Mouse (Mus musculus) midbrain, embryonic 15.5 days (tissue): ENCODE results near the gene Klhdc1. TPM values are rescaled to one million over a fixed set of nuclear protein-coding genes. Genes with fewer than 3 reads are reported as not detected.

Experiments
- ATAC-seq: fragments of 200-750 bp; cut with Nextera tagmentation; replicated peaks from 2 replicates; pipeline ENCODE4 v1.8.0; 2017; ENCODE audit warnings: moderate TSS enrichment
- H3K27ac ChIP-seq: fragments of 300-500 bp; sonication (generic); 2 replicates; pipeline ENCODE4 v1.5.1; 2015; ENCODE audit warnings: mild to moderate bottlenecking, inconsistent platforms
- H3K27me3 ChIP-seq: fragments of 300-500 bp; sonication (generic); replicated peaks from 2 replicates; pipeline ENCODE4 v1.6.1; 2015; ENCODE audit warnings: inconsistent platforms
- H3K36me3 ChIP-seq: fragments of 300-500 bp; sonication (generic); replicated peaks from 2 replicates; pipeline ENCODE4 v1.6.1; 2015; ENCODE audit warnings: inconsistent platforms
- H3K4me1 ChIP-seq: fragments of 300-500 bp; sonication (generic); 2 replicates; pipeline ENCODE4 v1.6.1; 2015; ENCODE audit warnings: inconsistent platforms
- H3K4me2 ChIP-seq: fragments of 300-500 bp; sonication (generic); 2 replicates; pipeline ENCODE4 v1.6.1; 2015; ENCODE audit warnings: inconsistent platforms, mild to moderate bottlenecking, moderate library complexity
- H3K4me3 ChIP-seq: fragments of 300-500 bp; sonication (generic); 2 replicates; pipeline ENCODE4 v1.5.1; 2015; ENCODE audit warnings: mild to moderate bottlenecking, inconsistent platforms
- H3K9ac ChIP-seq: fragments of 300-500 bp; sonication (generic); 2 replicates; pipeline ENCODE4 v1.6.1; 2015; ENCODE audit warnings: mild to moderate bottlenecking, inconsistent platforms
- H3K9me3 ChIP-seq: fragments of 300-500 bp; sonication (generic); 2 replicates; pipeline ENCODE4 v1.6.1; 2016; ENCODE audit warnings: inconsistent platforms
- WGBS: fragments of 180-500 bp; shearing (Covaris S2); methylation state at CpG from one replicate; pipeline ENCODE4 v1.1.7; 2015; ENCODE audit warnings: mixed read lengths; 5-methylcytosine and 5-hydroxymethylcytosine counted together
- polyA plus RNA-seq: library from polyadenylated mRNA; unstranded; fragments of >200 nt; fragmentation: Nextera tagmentation; extraction: Ambion mirVana; gene quantifications from 2 replicates; pipeline ENCODE4 v1.2.1, GENCODE M21; 2015

Gene Klhdc1
- polyA plus RNA-seq, 1 experiment from 2014 or later, result 14.6 TPM

- ATAC-seq, result no peak
- H3K4me3 ChIP-seq, result no peak overlapping the region
- H3K4me2 ChIP-seq, result no peak overlapping the region
- 92% methylated on average over 12 of the region's 12 CpGs for WGBS
- peaks cover 66% of the 10 kb centered on the region for H3K36me3 ChIP-seq
- no peaks in the 10 kb centered on the region for H3K27me3 ChIP-seq
- H3K9ac ChIP-seq, result no peak overlapping the region
- peaks cover 20% of the 10 kb centered on the region for H3K4me1 ChIP-seq
- no peaks in the 10 kb centered on the region for H3K9me3 ChIP-seq
- no peak overlapping the region for H3K27ac ChIP-seq
Measured at GRCm38 (mm10) chr12:69302171-69302570, 61.2 kb downstream of the Klhdc1 start.

- Histone ChIP-seq H3K4me2 (no peak overlapping the region), H3K4me3 (no peak overlapping the region), H3K27me3 (no peaks in the 10 kb centered on the region), H3K27ac (no peak overlapping the region), H3K9ac (no peak overlapping the region), H3K4me1 (peaks cover 7% of the 10 kb centered on the region), H3K36me3 (peaks cover 84% of the 10 kb centered on the region), H3K9me3 (no peaks in the 10 kb centered on the region)
- no peak for ATAC-seq
- WGBS, result 93% methylated on average over 2 of the region's 2 CpGs
Measured at GRCm38 (mm10) chr12:69304051-69304450, 63.1 kb downstream of the Klhdc1 start.

- no peak for ATAC-seq
- no peak overlapping the region for H3K4me3 ChIP-seq
- no peaks in the 10 kb centered on the region for H3K4me1 ChIP-seq
- H3K9me3 ChIP-seq, result no peaks in the 10 kb centered on the region
- H3K27ac ChIP-seq, result no peak overlapping the region
- no peak overlapping the region for H3K4me2 ChIP-seq
- H3K27me3 ChIP-seq, result no peaks in the 10 kb centered on the region
- no peak overlapping the region for H3K9ac ChIP-seq
- peaks cover 89% of the 10 kb centered on the region for H3K36me3 ChIP-seq
- 91% methylated on average over 7 of the region's 7 CpGs for WGBS
Measured at GRCm38 (mm10) chr12:69306333-69306732, 65.4 kb downstream of the Klhdc1 start.

DNA sequence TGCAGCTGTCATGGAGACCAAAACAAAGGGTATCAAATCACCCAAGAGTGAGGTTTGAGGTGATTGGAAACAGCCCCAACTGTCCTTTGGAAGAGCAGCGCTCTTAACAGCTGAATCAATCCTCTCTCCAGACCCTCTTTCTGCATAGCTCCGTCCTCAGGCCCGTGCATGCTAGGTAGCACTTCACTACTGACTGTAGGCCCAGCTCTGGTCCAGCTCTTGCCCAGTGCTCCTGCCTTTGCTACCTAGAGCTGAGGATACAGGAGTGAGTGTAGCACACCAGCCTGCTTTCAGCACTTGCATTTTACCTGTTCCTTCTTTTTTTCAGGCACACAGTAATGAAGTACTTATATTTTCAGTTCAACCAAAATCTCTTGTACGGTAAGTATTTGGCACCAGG, 68.7 kb downstream of the Klhdc1 start:
- Histone ChIP-seq H3K27me3 (no peaks in the 10 kb centered on the region), H3K4me2 (no peak overlapping the region), H3K9ac (no peak overlapping the region), H3K4me3 (no peak overlapping the region), H3K27ac (no peak overlapping the region), H3K4me1 (no peaks in the 10 kb centered on the region), H3K9me3 (no peaks in the 10 kb centered on the region), H3K36me3 (peaks cover 83% of the 10 kb centered on the region)
- 96% methylated on average over 4 of the region's 4 CpGs for WGBS
- ATAC-seq, result no peak

GRCm38 (mm10) chr12:69318431-69318830, 77.5 kb downstream of the Klhdc1 start:
- ATAC-seq, result no peak
- H3K4me3 ChIP-seq, result no peak overlapping the region
- H3K27ac ChIP-seq, result no peak overlapping the region
- H3K36me3 ChIP-seq, result peaks cover 50% of the 10 kb centered on the region
- no peaks in the 10 kb centered on the region for H3K4me1 ChIP-seq
- no peaks in the 10 kb centered on the region for H3K27me3 ChIP-seq
- H3K9me3 ChIP-seq, result no peaks in the 10 kb centered on the region
- H3K4me2 ChIP-seq, result no peak overlapping the region
- H3K9ac ChIP-seq, result no peak overlapping the region

DNA sequence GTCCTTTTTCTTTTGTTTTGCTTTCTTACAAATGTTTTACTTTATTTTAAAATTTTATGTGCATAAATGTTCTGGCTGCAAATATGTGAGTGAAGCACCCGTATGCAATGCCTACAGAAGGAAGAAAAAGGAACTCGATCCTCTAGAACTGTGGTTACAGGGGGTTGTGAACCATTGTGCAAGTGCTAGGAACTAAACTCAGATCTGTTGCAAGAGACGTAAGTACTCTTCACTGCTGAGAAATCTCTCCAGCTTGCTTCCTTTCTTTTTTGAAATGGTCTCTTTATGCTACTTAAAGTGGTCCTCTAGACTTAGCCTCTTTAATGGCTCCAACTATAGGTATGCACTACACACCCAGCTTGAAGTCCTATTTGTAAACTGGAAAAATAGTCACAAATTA, 90.2 kb downstream of the Klhdc1 start:
- ATAC-seq, result no peak
- H3K4me2 ChIP-seq, result no peak overlapping the region
- H3K27me3 ChIP-seq, result no peaks in the 10 kb centered on the region
- 89% methylated on average over 3 of the region's 3 CpGs for WGBS
- no peak overlapping the region for H3K4me3 ChIP-seq
- H3K9me3 ChIP-seq, result no peaks in the 10 kb centered on the region
- H3K9ac ChIP-seq, result no peak overlapping the region
- peaks cover 17% of the 10 kb centered on the region for H3K36me3 ChIP-seq
- no peak overlapping the region for H3K27ac ChIP-seq
- H3K4me1 ChIP-seq, result no peaks in the 10 kb centered on the region

DNA sequence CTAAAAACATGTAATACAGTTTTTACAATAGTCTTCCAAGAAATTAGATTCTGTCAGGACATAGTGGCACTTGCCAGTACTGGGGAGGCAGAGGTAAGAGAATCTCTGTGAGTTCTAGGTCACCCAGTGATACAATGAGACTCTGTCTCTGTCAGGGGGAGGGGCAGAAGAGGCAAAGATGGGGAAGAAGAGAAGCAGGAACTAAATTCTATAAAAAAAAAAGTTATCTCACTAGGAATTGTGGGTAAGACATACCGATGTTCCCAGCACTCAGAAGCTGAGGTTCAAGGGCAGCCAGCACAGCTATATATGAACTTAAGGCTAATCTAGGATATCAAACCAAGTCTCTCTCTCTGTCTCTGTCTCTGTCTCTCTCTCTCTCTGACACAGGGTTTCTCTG, 91.2 kb downstream of the Klhdc1 start:
- ATAC-seq, result no peak
- no peak overlapping the region for H3K4me2 ChIP-seq
- no peaks in the 10 kb centered on the region for H3K9me3 ChIP-seq
- H3K9ac ChIP-seq, result no peak overlapping the region
- WGBS, result 96% methylated on average over 1 of the region's 1 CpGs
- H3K4me3 ChIP-seq, result no peak overlapping the region
- H3K36me3 ChIP-seq, result peaks cover 23% of the 10 kb centered on the region
- H3K27me3 ChIP-seq, result no peaks in the 10 kb centered on the region
- H3K27ac ChIP-seq, result no peak overlapping the region
- H3K4me1 ChIP-seq, result no peaks in the 10 kb centered on the region

GRCm38 (mm10) chr12:69333547-69333946, 92.6 kb downstream of the Klhdc1 start:
- ATAC-seq, result no peak
- Histone ChIP-seq H3K9me3 (no peaks in the 10 kb centered on the region), H3K4me2 (no peak overlapping the region), H3K4me1 (no peaks in the 10 kb centered on the region), H3K36me3 (peaks cover 27% of the 10 kb centered on the region), H3K27ac (no peak overlapping the region), H3K9ac (no peak overlapping the region), H3K4me3 (no peak overlapping the region), H3K27me3 (no peaks in the 10 kb centered on the region)
- WGBS, result 92% methylated on average over 2 of the region's 2 CpGs

Other genes starting within 250 kb of the Klhdc1 start
- 1,021 and 1,031 TPM in 2 replicates for gene Rps29, start 82.0 kb upstream of the Klhdc1 start, polyA plus RNA-seq
- gene Lrr1, start 72.4 kb upstream of the Klhdc1 start, polyA plus RNA-seq, result 2.7 and 3.3 TPM in 2 replicates
- gene Rpl36al, start 57.1 kb upstream of the Klhdc1 start, polyA plus RNA-seq, result 274 and 297 TPM in 2 replicates
- gene Mgat2, start 57.0 kb upstream of the Klhdc1 start, polyA plus RNA-seq, result 38.5 and 39.4 TPM in 2 replicates
- gene Gm49383, start 44.1 kb upstream of the Klhdc1 start, polyA plus RNA-seq, result 12.7 and 14.6 TPM in 2 replicates
- 8.2 and 8.5 TPM in 2 replicates for gene Dnaaf2, start 42.7 kb upstream of the Klhdc1 start, polyA plus RNA-seq
- 9.0 and 12.4 TPM in 2 replicates for gene Gm49384, start 36.9 kb upstream of the Klhdc1 start, polyA plus RNA-seq
- 3.4 and 4.5 TPM in 2 replicates for gene Pole2, start 13.0 kb upstream of the Klhdc1 start, polyA plus RNA-seq
- gene Klhdc2, start 55.5 kb downstream of the Klhdc1 start, polyA plus RNA-seq, result 302 and 305 TPM in 2 replicates
- gene Nemf, start 116.0 kb downstream of the Klhdc1 start, polyA plus RNA-seq, result 87.0 and 93.6 TPM in 2 replicates
- gene Arf6, start 131.0 kb downstream of the Klhdc1 start, polyA plus RNA-seq, result 25.9 and 27.3 TPM in 2 replicates
- gene Gm9887, start 131.3 kb downstream of the Klhdc1 start, polyA plus RNA-seq, result 0.63 and 1.0 TPM in 2 replicates